Mouse (Mus musculus) intestine, postnatal 0 days (tissue): ENCODE data around the gene Tcf25. TPM values are rescaled to one million over a fixed set of nuclear protein-coding genes. Genes with fewer than 3 reads are reported as not detected.
A peak's percentile ranks its signal among the peaks of the same experiment; 100 is the strongest.

Experiments
- ATAC-seq: fragments of 200-750 bp; cut with Nextera tagmentation; 2 replicates; pipeline ENCODE4 v1.8.0; 2017; ENCODE audit warnings: mild to moderate bottlenecking, moderate TSS enrichment, moderate library complexity
- H3K27ac ChIP-seq: fragments of 300-500 bp; sonication (generic); 2 replicates; pipeline ENCODE4 v1.5.1; 2014; ENCODE audit warnings: mild to moderate bottlenecking, low read depth, low read length, moderate library complexity
- H3K27me3 ChIP-seq: fragments of 300-500 bp; sonication (generic); replicated peaks from 2 replicates; pipeline ENCODE4 v1.6.1; 2014; ENCODE audit warnings: low read length, mixed read lengths; ENCODE audit not compliant: control insufficient read depth, insufficient read depth
- H3K36me3 ChIP-seq: fragments of 300-500 bp; sonication (generic); 2 replicates; pipeline ENCODE4 v1.6.1; 2014; ENCODE audit warnings: mild to moderate bottlenecking, moderate library complexity; ENCODE audit not compliant: control insufficient read depth, insufficient read depth
- H3K4me1 ChIP-seq: fragments of 300-500 bp; sonication (generic); replicated peaks from 2 replicates; pipeline ENCODE4 v1.6.1; 2014; ENCODE audit warnings: antibody characterized with exemption, low read length, mixed read lengths; ENCODE audit not compliant: control insufficient read depth, insufficient read depth
- H3K4me2 ChIP-seq: fragments of 300-500 bp; sonication (generic); replicated peaks from 2 replicates; pipeline ENCODE4 v1.6.1; 2014; ENCODE audit warnings: low read depth, mild to moderate bottlenecking, moderate library complexity
- H3K4me3 ChIP-seq: fragments of 300-500 bp; sonication (generic); 2 replicates; pipeline ENCODE4 v1.5.1; 2014; ENCODE audit warnings: low read depth, low read length
- H3K9ac ChIP-seq: fragments of 300-500 bp; sonication (generic); 2 replicates; pipeline ENCODE4 v1.6.1; 2014; ENCODE audit warnings: mild to moderate bottlenecking, low read depth, low read length
- H3K9me3 ChIP-seq: fragments of 300-500 bp; sonication (generic); 2 replicates; pipeline ENCODE4 v1.6.1; 2016; ENCODE audit warnings: mixed run types; ENCODE audit not compliant: control insufficient read depth
- CTCF ChIP-seq: sonication (generic); IDR thresholded peaks from 2 replicates; pipeline ENCODE4 v1.5.1; 2016; ENCODE audit warnings: low read depth, mild to moderate bottlenecking, control low read depth, antibody characterized with exemption, moderate library complexity
- WGBS: fragments of 180-500 bp; shearing (Covaris S2); extraction: QIAGEN DNeasy Blood & Tissue Kit; methylation state at CpG from one replicate; pipeline ENCODE4 v1.1.7; 2014; 5-methylcytosine and 5-hydroxymethylcytosine counted together
- polyA plus RNA-seq: library from polyadenylated mRNA; unstranded; fragments of >200 nt; fragmentation: Nextera tagmentation; extraction: Ambion mirVana; gene quantifications from 2 replicates; pipeline ENCODE4 v1.2.1, GENCODE M21; 2015

The Tcf25 gene
- 147 and 178 TPM in 2 replicates for polyA plus RNA-seq

GRCm38 (mm10) chr8:123373403-123374238, at the start of gene Tcf25:
Gene Tcf25, plus strand, starts transcription at chr8:123373753.
- Histone ChIP-seq H3K27me3 (no peaks in the 10 kb centered on the region), H3K4me1 (0 out of 2 replicates have a peak, but pooled peaks cover 3% of the 10 kb centered on the region), H3K4me3 (peak within 1 kb of the TSS; percentile 79), H3K9me3 (no peaks in the 10 kb centered on the region), H3K36me3 (peaks cover 7% of the 10 kb centered on the region; the same call in 1 of the 2 replicates), H3K9ac (peak within 1 kb of the TSS; percentile 93), H3K27ac (peak within 1 kb of the TSS; percentile 98), H3K4me2 (peak within 1 kb of the TSS; percentile 91)
- WGBS: under 1% methylated on average over 75 of the region's 75 CpGs
- peak; percentile 95 for ATAC-seq
- peak; percentile 83 for TF ChIP-seq CTCF

GRCm38 (mm10) chr8:123328552-123328951, 45.0 kb upstream of the Tcf25 start:
- Histone ChIP-seq H3K9me3 (no peaks in the 10 kb centered on the region), H3K4me1 (no peaks in the 10 kb centered on the region), H3K27me3 (no peaks in the 10 kb centered on the region), H3K36me3 (no peaks in the 10 kb centered on the region), H3K4me2 (no peak overlapping the region), H3K4me3 (no peak overlapping the region), H3K9ac (no peak overlapping the region), H3K27ac (no peak overlapping the region)
- 96% methylated on average over 2 of the region's 2 CpGs for whole genome bisulfite sequencing
- no peak for ATAC-seq
- no peak for TF ChIP-seq CTCF

- no peak for TF ChIP-seq CTCF
- Histone ChIP-seq H3K4me3 (no peak overlapping the region), H3K36me3 (no peaks in the 10 kb centered on the region), H3K27me3 (no peaks in the 10 kb centered on the region), H3K9ac (no peak overlapping the region), H3K4me2 (no peak overlapping the region), H3K27ac (no peak overlapping the region), H3K4me1 (no peaks in the 10 kb centered on the region), H3K9me3 (no peaks in the 10 kb centered on the region)
- 35% methylated on average over 4 of the region's 4 CpGs for WGBS
- ATAC-seq: no peak
Measured at GRCm38 (mm10) chr8:123329350-123329749, 44.2 kb upstream of the Tcf25 start.

- 51% methylated on average over 5 of the region's 5 CpGs for WGBS
Measured at GRCm38 (mm10) chr8:123329961-123330360, 43.6 kb upstream of the Tcf25 start.

GRCm38 (mm10) chr8:123330701-123331100, 42.9 kb upstream of the Tcf25 start:
- no peak overlapping the region for H3K27ac ChIP-seq
- TF ChIP-seq CTCF: no peak
- no peak for ATAC-seq
- H3K4me2 ChIP-seq: no peak overlapping the region
- no peak overlapping the region for H3K9ac ChIP-seq
- H3K9me3 ChIP-seq: no peaks in the 10 kb centered on the region
- peaks cover 5% of the 10 kb centered on the region; the same call in 1 of the 2 replicates for H3K27me3 ChIP-seq
- H3K36me3 ChIP-seq: no peaks in the 10 kb centered on the region
- no peak overlapping the region for H3K4me3 ChIP-seq
- WGBS: 76% methylated on average over 6 of the region's 6 CpGs
- H3K4me1 ChIP-seq: no peaks in the 10 kb centered on the region

More at GRCm38 (mm10) chr8:123329961-123330360, 43.6 kb upstream of the Tcf25 start:
- H3K9me3 ChIP-seq: no peaks in the 10 kb centered on the region
- H3K4me1 ChIP-seq: no peaks in the 10 kb centered on the region
- 0 out of 2 replicates have a peak, but pooled peaks have one; percentile 34 for ATAC-seq
- no peak overlapping the region for H3K4me3 ChIP-seq
- H3K36me3 ChIP-seq: no peaks in the 10 kb centered on the region
- no peak overlapping the region for H3K4me2 ChIP-seq
- H3K9ac ChIP-seq: no peak overlapping the region
- no peak overlapping the region for H3K27ac ChIP-seq
- H3K27me3 ChIP-seq: no peaks in the 10 kb centered on the region
- no peak for TF ChIP-seq CTCF

GRCm38 (mm10) chr8:123331301-123331700, 42.3 kb upstream of the Tcf25 start:
- Histone ChIP-seq H3K27me3 (peaks cover 5% of the 10 kb centered on the region; the same call in 1 of the 2 replicates), H3K4me1 (no peaks in the 10 kb centered on the region), H3K36me3 (no peaks in the 10 kb centered on the region), H3K4me3 (no peak overlapping the region), H3K9me3 (no peaks in the 10 kb centered on the region), H3K9ac (no peak overlapping the region), H3K27ac (no peak overlapping the region), H3K4me2 (no peak overlapping the region)
- ATAC-seq: no peak
- WGBS: 58% methylated on average over 2 of the region's 2 CpGs
- TF ChIP-seq CTCF: no peak
